Comparison of ENCODE assay signal across 19 mouse cellular contexts in the genomic region with DNA sequence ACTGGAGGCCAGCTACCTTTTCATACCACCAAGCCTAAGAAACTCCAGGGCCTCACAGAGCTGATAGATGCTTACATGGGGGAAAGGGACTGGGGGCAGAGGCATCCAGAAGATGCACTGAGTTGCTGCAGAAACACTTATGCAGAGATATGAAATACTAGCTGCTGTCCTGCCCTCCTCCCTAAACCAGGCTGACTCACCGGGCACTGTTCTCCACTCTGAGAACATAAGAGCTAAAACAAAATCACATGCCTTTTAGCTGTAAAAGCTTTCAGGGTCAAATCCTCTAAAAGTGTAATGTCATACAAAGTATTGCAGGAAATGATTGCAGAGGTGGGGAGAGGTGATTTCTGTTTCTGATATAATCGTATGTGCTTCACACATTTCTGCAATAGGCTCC. TPM values are rescaled to one million over a fixed set of nuclear protein-coding genes. Genes with fewer than 3 reads are reported as not detected.
DNase-seq lines count a peak whose midpoint lies in the region; ATAC-seq and TF ChIP-seq lines count a peak whose summit lies in the region.
"Had no signal": no experiment of that assay in that cellular context is flagged by ENCODE, and none has a peak within 500 bp of the region (broad histone marks: within the 10 kb centered on the region; RNA-seq: fewer than 3 reads in every experiment).

No protein-coding gene starts in this region.

- no peak overlapping the region for H3K4me3 ChIP-seq in kidney, adult 2 months (ENCODE audit: insufficient read depth, low read depth, low read length)
- no peak overlapping the region for H3K4me3 ChIP-seq in olfactory bulb, adult 2 months (ENCODE audit: insufficient read depth, low read depth, low read length)
- H3K4me3 ChIP-seq in forebrain, embryonic 15.5 days = no peak overlapping the region
- H3K4me3 ChIP-seq: embryonic facial prominence, embryonic 15.5 days; limb, embryonic 13.5 days; lung, embryonic 15.5 days had no signal

- ATAC-seq in forebrain, embryonic 15.5 days (replicated peaks) = no peak

- H3K27me3 ChIP-seq in kidney, adult 2 months (replicated peaks; ENCODE audit: control insufficient read depth, insufficient read depth, low read length) = no peaks in the 10 kb centered on the region
- no peaks in the 10 kb centered on the region for H3K27me3 ChIP-seq in forebrain, embryonic 15.5 days
- H3K27me3 ChIP-seq: embryonic facial prominence, embryonic 15.5 days; limb, embryonic 13.5 days; lung, embryonic 15.5 days had no signal

- no peaks in the 10 kb centered on the region; the same call in 1 of the 2 replicates for H3K36me3 ChIP-seq in kidney, adult 2 months (ENCODE audit: control insufficient read depth, insufficient read depth, low read length)
- H3K36me3 ChIP-seq in forebrain, embryonic 15.5 days = peaks cover 29% of the 10 kb centered on the region

- peaks cover 3% of the 10 kb centered on the region; the same call in 1 of the 2 replicates for H3K4me1 ChIP-seq in kidney, adult 2 months (ENCODE audit: control insufficient read depth, insufficient read depth, low read length)
- peaks cover 12% of the 10 kb centered on the region for H3K4me1 ChIP-seq in olfactory bulb, adult 2 months (ENCODE audit: control insufficient read depth, insufficient read depth, low read length)
- no peaks in the 10 kb centered on the region for H3K4me1 ChIP-seq in forebrain, embryonic 15.5 days
- H3K4me1 ChIP-seq: embryonic facial prominence, embryonic 15.5 days; limb, embryonic 13.5 days; lung, embryonic 15.5 days had no signal

- 54% methylated on average over 2 of the region's 2 CpGs for WGBS in kidney, adult 2 months
- WGBS in olfactory bulb, adult 2 months = 52% methylated on average over 2 of the region's 2 CpGs
- 88% methylated on average over 2 of the region's 2 CpGs for WGBS in forebrain, embryonic 15.5 days

- H3K4me2 ChIP-seq in forebrain, embryonic 15.5 days (replicated peaks) = no peak overlapping the region
- H3K4me2 ChIP-seq: embryonic facial prominence, embryonic 15.5 days; limb, embryonic 13.5 days; lung, embryonic 15.5 days had no signal

- no peak overlapping the region for H3K9ac ChIP-seq in forebrain, embryonic 15.5 days (replicated peaks)
- H3K9ac ChIP-seq: embryonic facial prominence, embryonic 15.5 days; limb, embryonic 13.5 days; liver, embryonic 14.5 days; lung, embryonic 15.5 days had no signal

- TF ChIP-seq CTCF in kidney, adult 2 months (conservative IDR thresholded peaks at IDR 0.05; ENCODE audit: insufficient read depth, insufficient read length, low read depth, low read length) = no peak
- no peak for TF ChIP-seq CTCF in olfactory bulb, adult 2 months (IDR thresholded peaks at IDR 0.05; ENCODE audit: insufficient read depth, low read depth, low read length)

- H3K9me3 ChIP-seq in forebrain, embryonic 15.5 days = no peaks in the 10 kb centered on the region
- H3K9me3 ChIP-seq: embryonic facial prominence, embryonic 15.5 days; limb, embryonic 13.5 days; lung, embryonic 15.5 days had no signal

- DNase-seq in adrenal gland, adult 2 months = peak; percentile 72
- no peak for DNase-seq in adrenal gland, postnatal 4 days (ENCODE audit: low spot score in 2 of 2)
- no peak for DNase-seq in kidney, adult 2 months
- no peak for DNase-seq in kidney, adult 9 months
- DNase-seq in adrenal gland, postnatal 14 days = peak; percentile 54
- DNase-seq in kidney, adult 11 months = no peak
- DNase-seq: cerebellum, adult 11 months; cerebellum, postnatal 14 days; embryo, embryonic 11 days; gastrocnemius, postnatal 25 days; midbrain, embryonic 14.5 days; retina, postnatal 1 day; right cerebral cortex, postnatal 4 days had no signal

- no peak for TF ChIP-seq POLR2A in kidney, adult 2 months (IDR thresholded peaks at IDR 0.05; ENCODE audit: low read depth, low read length)
- TF ChIP-seq POLR2A in olfactory bulb, adult 2 months (IDR thresholded peaks at IDR 0.05; ENCODE audit: insufficient read depth, low read depth, low read length) = no peak

- H3K27ac ChIP-seq in kidney, adult 2 months (ENCODE audit: insufficient read depth, low read depth, low read length) = peak overlapping the region; percentile 12
- 0 out of 2 replicates have a peak overlapping the region, but pooled peaks have one; percentile 33 for H3K27ac ChIP-seq in olfactory bulb, adult 2 months (ENCODE audit: insufficient read depth, low read depth, low read length)
- no peak overlapping the region for H3K27ac ChIP-seq in forebrain, embryonic 15.5 days (replicated peaks)
- H3K27ac ChIP-seq: embryonic facial prominence, embryonic 15.5 days; limb, embryonic 13.5 days; liver, embryonic 14.5 days; lung, embryonic 15.5 days had no signal

RNA-seq across cellular contexts. Expression of gene Abcc5, which starts 11.0 kb away (rescaled TPM):
- 10 to 100 TPM; 62.3 to 66.4 TPM for total RNA-seq in adrenal gland, adult 2 months (2021)
- 51.2 and 52.3 TPM in 2 replicates for polyA plus RNA-seq in adrenal gland, adult 2 months (2012; rRNA removed)
- total RNA-seq in adrenal gland, postnatal 4 days (2021) = 10 to 100 TPM; 73.7 to 75.5 TPM
- polyA plus RNA-seq in kidney, adult 2 months (2012; rRNA removed) = 56.0 and 73.1 TPM in 2 replicates
- total RNA-seq in adrenal gland, postnatal 14 days (2021) = 48.2 and 50.7 TPM in 2 replicates
- polyA plus RNA-seq in olfactory bulb, adult 2 months (2012; ENCODE audit: insufficient read depth, insufficient read length, low replicate concordance, missing spikeins) = 577 and 578 TPM in 2 replicates
- polyA plus RNA-seq in forebrain, embryonic 15.5 days (2015; fragmentation: Nextera tagmentation; extraction: Ambion mirVana) = 143 and 144 TPM in 2 replicates

Comparison
In these comparisons a context has a peak if more than half of its experiments do, and no peak if none do; other contexts are left out.
1. DNase-seq: peak in adrenal gland, adult 2 months (single experiment) and adrenal gland, postnatal 14 days (single experiment); none in adrenal gland, postnatal 4 days (0 of 2), kidney, adult 2 months (single experiment), kidney, adult 9 months (single experiment) and kidney, adult 11 months (single experiment).